23 mouse cellular contexts compared by ENCODE assay signal in the genomic region with DNA sequence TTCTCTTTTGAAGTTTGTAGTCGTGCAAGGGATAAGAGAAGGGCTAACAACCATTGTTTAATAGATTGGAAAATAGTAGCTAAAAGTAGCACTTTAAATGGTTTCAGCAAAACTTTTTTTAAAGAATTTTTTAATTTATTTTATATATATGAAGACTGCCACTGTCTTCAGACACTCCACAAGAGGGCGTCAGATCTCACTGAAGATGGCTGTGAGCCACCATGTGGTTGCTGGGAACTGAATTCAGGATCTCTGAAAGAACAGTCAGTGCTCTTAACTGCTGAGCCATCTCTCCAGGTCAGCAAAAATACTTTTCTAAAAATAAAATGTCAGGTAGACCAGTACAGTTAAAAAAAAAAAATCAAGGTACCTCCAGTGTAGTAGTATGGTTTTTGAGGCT.
DNase-seq lines count a peak whose midpoint lies in the region; ATAC-seq and TF ChIP-seq lines count a peak whose summit lies in the region.
"Had no signal": no experiment of that assay in that cellular context is flagged by ENCODE, and none has a peak within 500 bp of the region (broad histone marks: within the 10 kb centered on the region; RNA-seq: fewer than 3 reads in every experiment).

No protein-coding gene starts in this region.

- H3K27me3 ChIP-seq in kidney, adult 2 months (replicated peaks; ENCODE audit: control insufficient read depth, insufficient read depth, low read length) = no peaks in the 10 kb centered on the region
- H3K27me3 ChIP-seq in midbrain, postnatal 0 days (ENCODE audit: insufficient read depth, low read length) = no peaks in the 10 kb centered on the region
- H3K27me3 ChIP-seq in midbrain, embryonic 11.5 days (ENCODE audit: control insufficient read depth, insufficient read depth, low read length) = no peaks in the 10 kb centered on the region
- H3K27me3 ChIP-seq in MEL (ENCODE audit: control insufficient read depth in 1 of 2, insufficient read depth in 2 of 2, low read length in 2 of 2) = no peaks in the 10 kb centered on the region
- no peaks in the 10 kb centered on the region for H3K27me3 ChIP-seq in stomach, postnatal 0 days (ENCODE audit: control insufficient read depth, insufficient read depth, low read length)
- H3K27me3 ChIP-seq in hindbrain, embryonic 10.5 days (ENCODE audit: insufficient read depth, poor library complexity, severe bottlenecking) = no peaks in the 10 kb centered on the region
- H3K27me3 ChIP-seq: heart, embryonic 15.5 days; limb, embryonic 13.5 days; liver, embryonic 15.5 days; midbrain, embryonic 13.5 days had no signal

- no peak overlapping the region for H3K4me3 ChIP-seq in kidney, adult 2 months (ENCODE audit: insufficient read depth, low read depth, low read length)
- no peak overlapping the region for H3K4me3 ChIP-seq in midbrain, postnatal 0 days (ENCODE audit: low read depth, low read length)
- no peak overlapping the region for H3K4me3 ChIP-seq in midbrain, embryonic 11.5 days (ENCODE audit: low read depth, low read length)
- no peak overlapping the region for H3K4me3 ChIP-seq in MEL (ENCODE audit: control insufficient read depth in 1 of 2, insufficient read depth in 1 of 2, low read depth in 2 of 2, low read length in 2 of 2)
- no peak overlapping the region for H3K4me3 ChIP-seq in stomach, postnatal 0 days (ENCODE audit: low read depth, low read length)
- no peak overlapping the region for H3K4me3 ChIP-seq in hindbrain, embryonic 10.5 days
- H3K4me3 ChIP-seq: forebrain, embryonic 10.5 days; heart, embryonic 15.5 days; limb, embryonic 13.5 days; liver, embryonic 15.5 days; midbrain, embryonic 13.5 days had no signal

- no peak overlapping the region for H3K4me2 ChIP-seq in midbrain, postnatal 0 days (ENCODE audit: low read depth, low read length, poor library complexity, severe bottlenecking)
- no peak overlapping the region for H3K4me2 ChIP-seq in midbrain, embryonic 11.5 days
- no peak overlapping the region for H3K4me2 ChIP-seq in stomach, postnatal 0 days (replicated peaks; ENCODE audit: low read depth)
- H3K4me2 ChIP-seq: heart, embryonic 15.5 days; hindbrain, embryonic 14.5 days; limb, embryonic 13.5 days; liver, embryonic 15.5 days; midbrain, embryonic 13.5 days had no signal

- 71% methylated on average over 2 of the region's 2 CpGs for WGBS in kidney, adult 2 months
- 79% methylated on average over 2 of the region's 2 CpGs for WGBS in midbrain, postnatal 0 days
- WGBS in midbrain, embryonic 11.5 days = 76% methylated on average over 2 of the region's 2 CpGs
- WGBS in stomach, postnatal 0 days = 79% methylated on average over 2 of the region's 2 CpGs
- WGBS in hindbrain, embryonic 10.5 days = 71% methylated on average over 2 of the region's 2 CpGs

- no peak overlapping the region for H3K9ac ChIP-seq in midbrain, postnatal 0 days (replicated peaks; ENCODE audit: low read length, poor library complexity, severe bottlenecking)
- no peak overlapping the region for H3K9ac ChIP-seq in midbrain, embryonic 11.5 days (ENCODE audit: low read length)
- H3K9ac ChIP-seq in MEL (ENCODE audit: control insufficient read depth, low read depth, low read length, poor library complexity, severe bottlenecking) = no peak overlapping the region
- no peak overlapping the region for H3K9ac ChIP-seq in stomach, postnatal 0 days (ENCODE audit: low read length)
- H3K9ac ChIP-seq: heart, embryonic 15.5 days; hindbrain, embryonic 14.5 days; limb, embryonic 13.5 days; liver, embryonic 15.5 days; midbrain, embryonic 13.5 days had no signal

- no peak for TF ChIP-seq POLR2A in kidney, adult 2 months (IDR thresholded peaks at IDR 0.05; ENCODE audit: low read depth, low read length)
- TF ChIP-seq POLR2A in MEL (IDR thresholded peaks at IDR 0.05; ENCODE audit: control insufficient read depth in 1 of 2, insufficient read depth in 1 of 2, low read depth in 1 of 2, low read length in 2 of 2, poor library complexity in 1 of 2) = no peak

- no peak overlapping the region for H3K27ac ChIP-seq in kidney, adult 2 months (ENCODE audit: insufficient read depth, low read depth, low read length)
- H3K27ac ChIP-seq in midbrain, postnatal 0 days (ENCODE audit: low read depth, low read length) = no peak overlapping the region
- no peak overlapping the region for H3K27ac ChIP-seq in midbrain, embryonic 11.5 days (ENCODE audit: low read depth, low read length)
- H3K27ac ChIP-seq in MEL (ENCODE audit: control insufficient read depth, low read depth, low read length) = no peak overlapping the region
- H3K27ac ChIP-seq in stomach, postnatal 0 days (replicated peaks) = no peak overlapping the region
- H3K27ac ChIP-seq in hindbrain, embryonic 10.5 days = no peak overlapping the region
- H3K27ac ChIP-seq: forebrain, embryonic 10.5 days; heart, embryonic 15.5 days; hindbrain, embryonic 14.5 days; limb, embryonic 13.5 days; liver, embryonic 15.5 days; midbrain, embryonic 13.5 days had no signal

- H3K9me3 ChIP-seq in midbrain, postnatal 0 days (ENCODE audit: low read length) = no peaks in the 10 kb centered on the region
- no peaks in the 10 kb centered on the region for H3K9me3 ChIP-seq in midbrain, embryonic 11.5 days (ENCODE audit: control insufficient read depth, low read length)
- H3K9me3 ChIP-seq in MEL (replicated peaks; ENCODE audit: insufficient read depth, low read length) = no peaks in the 10 kb centered on the region
- H3K9me3 ChIP-seq in stomach, postnatal 0 days (ENCODE audit: control insufficient read depth, low read length) = no peaks in the 10 kb centered on the region
- no peaks in the 10 kb centered on the region for H3K9me3 ChIP-seq in hindbrain, embryonic 10.5 days
- H3K9me3 ChIP-seq: forebrain, embryonic 10.5 days; heart, embryonic 15.5 days; limb, embryonic 13.5 days; liver, embryonic 15.5 days; midbrain, embryonic 13.5 days had no signal

- no peak for TF ChIP-seq EP300 in MEL (IDR thresholded peaks at IDR 0.05; ENCODE audit: low read depth in 1 of 2, low read length in 2 of 2)
- no peak for TF ChIP-seq EP300 in stomach, postnatal 0 days (optimal IDR thresholded peaks at IDR 0.05)

- no peaks in the 10 kb centered on the region for H3K79me2 ChIP-seq in MEL (ENCODE audit: control insufficient read depth, insufficient read depth, low read length, poor library complexity)

- peak; percentile 52 for TF ChIP-seq RAD21 in MEL (IDR thresholded peaks at IDR 0.05; ENCODE audit: low read depth, low read length)

- 0 out of 2 replicates have a peak, but pooled peaks have one; percentile 15 for TF ChIP-seq CTCF in kidney, adult 2 months (conservative IDR thresholded peaks at IDR 0.05; ENCODE audit: insufficient read depth, insufficient read length, low read depth, low read length)
- peak; percentile 33; the same call in 1 of the 2 replicates for TF ChIP-seq CTCF in midbrain, postnatal 0 days (IDR thresholded peaks at IDR 0.05)
- TF ChIP-seq CTCF in MEL (IDR thresholded peaks at IDR 0.05 in 2 of 3, conservative IDR thresholded peaks at IDR 0.05 in 1 of 3; ENCODE audit: control insufficient read depth in 1 of 3, insufficient read depth in 1 of 3, low read depth in 2 of 3, low read length in 3 of 3, poor library complexity in 1 of 3, severe bottlenecking in 1 of 3) = peak in 2 of 3 experiments; percentile 43 to 51; a peak in 4 of 6 replicates
- peak; percentile 33; the same call in 1 of the 2 replicates for TF ChIP-seq CTCF in stomach, postnatal 0 days (IDR thresholded peaks at IDR 0.05; ENCODE audit: low read depth)

- no peaks in the 10 kb centered on the region for H3K36me3 ChIP-seq in kidney, adult 2 months (ENCODE audit: control insufficient read depth, insufficient read depth, low read length)
- H3K36me3 ChIP-seq in midbrain, postnatal 0 days (ENCODE audit: insufficient read depth, low read length) = no peaks in the 10 kb centered on the region
- no peaks in the 10 kb centered on the region for H3K36me3 ChIP-seq in midbrain, embryonic 11.5 days (ENCODE audit: control insufficient read depth, insufficient read depth, low read length)
- peaks cover 0 to 9% of the 10 kb centered on the region in 2 experiments; a peak in 1 of 4 replicates for H3K36me3 ChIP-seq in MEL (ENCODE audit: control insufficient read depth in 1 of 2, insufficient read depth in 2 of 2, low read length in 2 of 2)
- H3K36me3 ChIP-seq in stomach, postnatal 0 days (ENCODE audit: control insufficient read depth, insufficient read depth, low read length) = no peaks in the 10 kb centered on the region
- 0 out of 2 replicates have a peak, but pooled peaks cover 12% of the 10 kb centered on the region for H3K36me3 ChIP-seq in hindbrain, embryonic 10.5 days
- H3K36me3 ChIP-seq: heart, embryonic 15.5 days; limb, embryonic 13.5 days; midbrain, embryonic 13.5 days had no signal

- H3K4me1 ChIP-seq in kidney, adult 2 months (ENCODE audit: control insufficient read depth, insufficient read depth, low read length) = peaks cover 2% of the 10 kb centered on the region; the same call in 1 of the 2 replicates
- no peaks in the 10 kb centered on the region for H3K4me1 ChIP-seq in midbrain, postnatal 0 days (ENCODE audit: insufficient read depth, low read length)
- H3K4me1 ChIP-seq in midbrain, embryonic 11.5 days (ENCODE audit: control insufficient read depth, insufficient read depth, low read length) = no peaks in the 10 kb centered on the region
- H3K4me1 ChIP-seq in MEL (ENCODE audit: control insufficient read depth in 1 of 2, insufficient read depth in 2 of 2, low read length in 2 of 2) = peaks cover 0 to 3% of the 10 kb centered on the region in 2 experiments
- no peaks in the 10 kb centered on the region for H3K4me1 ChIP-seq in stomach, postnatal 0 days (replicated peaks; ENCODE audit: control insufficient read depth, insufficient read depth)
- H3K4me1 ChIP-seq in hindbrain, embryonic 10.5 days (replicated peaks) = peaks cover 5% of the 10 kb centered on the region

- no peak for ATAC-seq in midbrain, postnatal 0 days (ENCODE audit: low FRiP score)
- ATAC-seq in midbrain, embryonic 11.5 days (ENCODE audit: low FRiP score) = no peak
- no peak for ATAC-seq in stomach, postnatal 0 days (ENCODE audit: low FRiP score, low TSS enrichment)
- ATAC-seq: forebrain, embryonic 16.5 days; midbrain, embryonic 13.5 days had no signal

- no peak for DNase-seq in kidney, adult 2 months
- DNase-seq in kidney, postnatal 10 days = no peak
- DNase-seq in midbrain, postnatal 0 days (ENCODE audit: low spot score) = no peak
- DNase-seq in midbrain, embryonic 11.5 days (ENCODE audit: low spot score, missing footprints) = no peak
- DNase-seq in MEL (ENCODE audit: low read depth, low spot score) = peak; percentile 34
- no peak for DNase-seq in stomach, postnatal 0 days (ENCODE audit: low spot score)
- DNase-seq in hindbrain, embryonic 10.5 days (ENCODE audit: low spot score) = no peak
- no peak for DNase-seq in heart, adult 18-20 months
- DNase-seq: adrenal gland, postnatal 36 days; cerebellum, adult 11 months; cerebellum, postnatal 10 days; gastrocnemius, postnatal 36 days; heart, postnatal 36 days; kidney, adult 11 months; kidney, postnatal 14 days; lung, postnatal 10 days had no signal

TF ChIP-seq in MEL, 35 proteins besides CTCF, POLR2A, EP300 and RAD21:
- TF ChIP-seq SIN3A (IDR thresholded peaks at IDR 0.05; ENCODE audit: low read length) (no peak), CHD1 (IDR thresholded peaks at IDR 0.05; ENCODE audit: low read depth, low read length) (no peak), SMC3 (IDR thresholded peaks at IDR 0.05; ENCODE audit: low read depth, low read length) (peak; percentile 51)
TF ChIP-seq in MEL: peak in this region for 1.
